Mouse (Mus musculus): ENCODE data around the gene Olfr771.
"Not testable (repeated sequence)": the region's sequence is repeated elsewhere in the genome, so short reads cannot be mapped to it uniquely, and the experiment has no call there.

Gene Olfr771

GRCm38 (mm10) chr10:129164651-129165050 is at the start of gene Olfr771:
TSS of gene Olfr771 (minus strand) at chr10:129164751.
- no peak for DNase-seq (ENCODE audit: low read depth, low spot score)

GRCm38 (mm10) chr10:129187319-129187718 is 22.8 kb upstream of the Olfr771 start, which contains the start of gene Olfr773:
TSS of gene Olfr773 (minus strand) at chr10:129187419.
- not testable (repeated sequence) for DNase-seq (ENCODE audit: low read depth, low spot score)

DNA sequence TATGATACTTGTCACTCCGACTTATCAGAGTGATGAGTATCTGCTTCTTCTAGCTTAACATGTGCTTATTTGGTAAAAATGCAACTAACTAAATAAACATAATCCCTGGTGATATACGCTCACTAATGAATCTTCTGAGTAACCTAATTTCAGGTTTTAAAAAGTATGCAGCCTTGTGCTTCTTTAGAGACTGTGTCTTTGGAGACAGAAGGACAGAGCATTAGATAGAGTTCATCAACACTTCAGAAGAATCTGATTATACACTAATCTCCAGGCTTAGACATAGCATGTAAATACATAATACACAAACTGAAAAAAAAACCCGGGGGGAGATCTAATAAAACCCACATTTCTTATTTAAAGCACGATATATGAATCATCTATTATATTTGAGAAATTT is 13.3 kb upstream of the Olfr771 start, which contains the start of gene Olfr772:
Olfr772 (minus strand) TSS at position 101 of the 400 bp plus-strand sequence.
- not testable (repeated sequence) for DNase-seq (ENCODE audit: low read depth, low spot score)

GRCm38 (mm10) chr10:129138898-129139297 is 25.7 kb downstream of the Olfr771 start, which contains the start of gene Olfr770:
TSS of gene Olfr770 (minus strand) at chr10:129138998.
- DNase-seq (ENCODE audit: low read depth, low spot score), result peak; percentile 1

DNA sequence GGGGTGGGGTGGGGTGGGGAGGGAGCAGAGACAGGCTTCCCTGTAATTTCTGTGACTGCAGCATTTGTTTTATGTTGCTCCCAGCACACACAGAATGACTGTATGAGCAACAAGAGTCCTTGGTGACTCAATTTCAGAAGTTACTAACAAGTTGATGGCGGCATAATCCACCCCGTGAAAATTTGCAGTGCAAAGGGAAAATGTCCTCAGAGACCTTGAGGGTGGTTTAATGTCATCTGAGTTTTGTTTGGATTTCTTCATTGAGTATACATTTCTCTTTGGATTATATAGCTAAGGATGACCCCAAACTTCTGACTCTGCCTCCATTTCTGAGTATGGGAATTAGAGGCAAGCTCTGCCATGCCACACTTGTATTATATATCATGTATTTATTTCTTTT is 46.8 kb downstream of the Olfr771 start, which contains the start of gene Olfr769:
Olfr769 (minus strand) TSS at position 101 of the 400 bp plus-strand sequence.
- peak; percentile 0 for DNase-seq (ENCODE audit: low read depth, low spot score)

DNA sequence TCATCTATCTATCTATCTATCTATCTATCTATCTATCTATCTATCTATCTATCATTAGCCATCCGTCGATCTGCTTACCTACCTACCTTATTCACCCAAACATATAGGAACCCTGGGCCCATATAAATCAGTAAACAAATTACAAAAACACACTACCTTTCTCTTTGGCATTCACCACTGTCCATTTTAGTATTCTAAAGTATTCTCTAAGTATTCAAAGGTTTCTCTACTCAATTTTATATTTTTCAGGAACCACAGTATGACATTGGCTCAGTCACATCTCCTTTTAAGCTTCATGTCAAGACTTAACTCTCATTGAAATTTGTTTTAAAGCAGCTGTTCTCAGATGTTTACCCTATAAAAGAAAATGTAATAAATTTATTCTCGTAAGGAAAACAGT is 49.4 kb downstream of the Olfr771 start:
- DNase-seq (ENCODE audit: low read depth, low spot score), result no peak
